Mouse (Mus musculus): ENCODE results near the gene Hoxd12.

Gene Hoxd12

DNA sequence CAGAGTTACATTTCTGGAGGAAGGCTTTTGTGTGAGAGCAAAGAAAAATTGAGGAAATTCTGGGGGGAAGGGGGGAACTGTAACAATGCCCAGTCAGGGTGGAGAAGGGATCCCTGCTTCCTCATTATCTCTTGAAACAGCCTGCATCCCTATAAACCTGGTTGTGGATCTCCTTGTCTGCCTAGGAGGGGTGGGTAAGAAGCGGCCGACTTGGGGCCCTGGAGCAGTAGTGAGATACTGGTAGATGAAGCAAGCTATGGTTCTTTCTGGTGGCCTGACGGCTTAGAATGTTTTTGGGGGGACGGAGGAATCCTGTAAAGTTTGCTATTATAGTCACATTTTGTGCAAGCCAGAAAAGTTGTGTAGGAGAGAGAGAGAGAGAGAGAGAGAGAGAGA lies 18.6 kb downstream of the Hoxd12 start:
- in situ Hi-C loops (cut with MseI, MboI), result loop anchor here in 1 of 2 experiments (10.0 kb wide), 1 partner anchor 611 kb away; no protein-coding TSS in a partner anchor

DNA sequence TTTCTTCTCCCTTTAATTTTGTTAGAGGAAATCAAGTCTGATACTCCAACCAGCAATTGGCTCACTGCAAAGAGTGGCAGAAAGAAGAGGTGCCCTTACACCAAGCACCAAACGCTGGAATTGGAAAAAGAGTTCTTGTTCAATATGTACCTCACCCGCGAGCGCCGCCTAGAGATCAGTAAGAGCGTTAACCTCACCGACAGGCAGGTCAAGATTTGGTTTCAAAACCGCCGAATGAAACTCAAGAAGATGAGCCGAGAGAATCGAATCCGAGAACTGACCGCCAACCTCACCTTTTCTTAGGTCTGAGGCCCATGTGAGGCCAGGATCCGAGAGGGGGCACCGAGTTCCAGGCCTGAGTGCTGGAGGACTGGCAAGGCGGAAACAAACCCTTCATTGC lies 19.3 kb downstream of the Hoxd12 start:
- in situ Hi-C loops (cut with MseI, MboI), result loop anchor here in 1 of 2 experiments (10.0 kb wide), 1 partner anchor 611 kb away; no protein-coding TSS in a partner anchor

DNA sequence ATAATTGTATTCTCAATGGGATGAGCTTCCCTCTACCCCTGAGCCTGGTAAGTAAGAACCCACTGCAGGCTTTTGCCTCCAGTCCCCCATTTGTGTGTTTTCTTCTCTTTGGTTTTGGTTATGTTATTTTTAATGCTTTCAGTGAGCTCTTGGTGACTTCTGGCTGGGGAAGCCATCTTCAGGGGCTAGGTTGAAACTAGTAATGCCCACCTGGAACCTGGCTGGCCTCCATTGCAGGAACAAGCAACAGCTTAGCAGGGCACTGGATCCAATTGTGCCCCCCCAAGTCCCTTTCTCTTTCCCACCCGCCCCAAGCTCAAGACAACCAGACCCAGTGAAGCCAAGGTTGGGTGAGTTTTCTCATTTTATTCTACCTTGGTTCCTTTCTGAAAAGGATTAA lies 20.6 kb downstream of the Hoxd12 start:
- in situ Hi-C loops (cut with MseI, MboI), result loop anchor here in 1 of 2 experiments (10.0 kb wide), 1 partner anchor 609 kb away; no protein-coding TSS in a partner anchor

- in situ Hi-C loops (cut with MseI, MboI), result loop anchor here in 1 of 2 experiments (10.0 kb wide), 1 partner anchor 609 kb away; no protein-coding TSS in a partner anchor
These were observed 21.1 kb downstream of the Hoxd12 start for GRCm38 (mm10) chr2:74695813-74696430.

GRCm38 (mm10) chr2:74696442-74697335 lies 21.9 kb downstream of the Hoxd12 start:
- in situ Hi-C loops (cut with MseI, MboI), result loop anchor here in 1 of 2 experiments (10.0 kb wide), 1 partner anchor 608 kb away; no protein-coding TSS in a partner anchor

DNA sequence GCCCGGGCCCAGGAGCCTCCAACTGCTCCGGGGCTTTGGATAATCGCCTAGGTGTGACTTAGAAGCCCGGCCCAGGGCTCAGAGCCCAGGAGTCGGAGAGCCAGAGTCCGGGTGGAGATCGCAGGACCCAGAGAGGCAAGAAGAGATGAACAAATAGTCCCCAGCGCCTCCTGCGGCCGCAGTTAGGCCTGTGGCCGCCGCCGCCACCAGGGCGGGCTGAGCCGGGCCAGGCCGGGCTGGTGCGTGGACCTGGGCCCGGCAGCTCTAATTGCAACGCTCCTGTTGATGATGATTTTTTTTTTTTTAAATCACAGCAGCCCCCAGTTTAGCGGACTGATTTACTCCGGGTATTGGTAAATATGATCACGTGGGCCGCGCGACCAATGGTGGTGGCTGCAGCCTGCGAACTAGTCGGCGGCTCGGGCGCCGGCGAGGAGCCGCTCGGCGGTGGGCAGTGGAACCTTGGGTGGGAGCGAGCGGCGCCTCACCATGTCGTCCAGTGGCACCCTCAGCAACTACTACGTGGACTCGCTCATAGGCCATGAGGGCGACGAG lies 22.8 kb downstream of the Hoxd12 start, which contains the start of gene Hoxd9:
Gene Hoxd9, plus strand, starts transcription at position 161 of the 555 bp plus-strand sequence.
- in situ Hi-C loops (cut with MseI, MboI), result loop anchor here in 1 of 2 experiments (10.0 kb wide), 1 partner anchor 607 kb away; no protein-coding TSS in a partner anchor

GRCm38 (mm10) chr2:74698201-74699052 lies 23.6 kb downstream of the Hoxd12 start:
- in situ Hi-C loops (cut with MseI, MboI), result loop anchor here in 1 of 2 experiments (10.0 kb wide), 1 partner anchor 606 kb away; no protein-coding TSS in a partner anchor

DNA sequence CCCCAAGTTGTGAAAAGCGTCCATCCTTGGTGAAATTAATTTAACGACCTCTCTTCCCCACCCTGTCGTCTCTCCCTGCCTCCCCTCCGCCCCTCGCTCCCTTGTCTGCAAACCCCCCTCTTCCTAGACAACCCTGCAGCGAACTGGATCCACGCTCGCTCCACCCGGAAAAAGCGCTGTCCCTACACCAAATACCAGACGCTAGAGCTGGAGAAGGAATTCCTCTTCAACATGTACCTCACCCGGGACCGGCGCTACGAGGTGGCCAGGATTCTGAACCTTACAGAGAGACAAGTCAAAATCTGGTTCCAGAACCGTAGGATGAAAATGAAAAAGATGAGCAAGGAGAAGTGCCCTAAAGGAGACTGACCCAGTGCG lies 24.2 kb downstream of the Hoxd12 start:
- in situ Hi-C loops (cut with MseI, MboI), result loop anchor here in 1 of 2 experiments (10.0 kb wide), 1 partner anchor 606 kb away; no protein-coding TSS in a partner anchor

DNA sequence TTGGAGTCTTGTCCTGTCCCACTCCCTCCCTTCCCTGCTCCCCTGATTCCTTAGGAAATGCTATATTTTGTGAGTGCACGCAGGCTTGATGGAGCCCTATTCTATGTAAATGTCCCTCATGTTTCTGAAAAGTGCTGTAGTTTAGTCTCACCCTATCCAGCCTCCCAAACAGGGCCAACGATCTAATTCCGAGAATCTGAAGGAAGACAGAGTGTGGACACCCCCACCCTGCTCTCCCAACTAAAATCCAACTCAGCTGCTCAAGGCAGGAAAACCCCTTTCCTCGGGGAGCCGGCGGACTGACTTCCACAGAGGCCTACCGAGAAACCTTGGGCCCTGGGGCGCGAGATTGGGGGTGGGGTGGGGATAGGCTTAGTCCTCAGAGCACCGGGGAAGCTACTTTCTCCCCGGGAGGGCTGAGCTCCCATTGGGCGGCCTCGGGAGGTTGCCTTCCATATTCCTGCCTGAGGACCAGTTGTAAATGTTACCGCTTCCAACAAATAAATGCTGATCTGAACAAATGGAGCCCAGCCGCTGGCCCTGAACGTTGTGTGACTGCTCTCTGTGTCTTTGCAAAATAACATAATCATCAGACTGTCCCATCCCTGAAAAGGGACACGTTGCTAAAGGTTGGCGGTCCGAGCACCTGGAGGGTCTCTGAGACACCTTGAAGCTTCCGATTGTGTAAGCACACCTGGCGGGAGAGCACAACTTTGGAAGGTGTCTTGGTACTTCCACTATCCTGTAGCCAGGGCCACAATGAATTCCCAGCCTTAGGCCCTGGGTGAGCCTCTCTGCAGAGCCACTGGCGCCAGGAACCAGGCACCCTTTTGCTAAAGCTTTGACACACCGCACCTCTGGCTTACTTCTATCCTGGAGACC lies 25.1 kb downstream of the Hoxd12 start:
- in situ Hi-C loops (cut with MseI, MboI), result loop anchor here (10.0 to 25.0 kb wide), 4 partner anchors 455 to 887 kb away; no protein-coding TSS in a partner anchor

GRCm38 (mm10) chr2:74700546-74701112 lies 25.8 kb downstream of the Hoxd12 start:
- in situ Hi-C loops (cut with MseI, MboI), result loop anchor here (10.0 to 25.0 kb wide), 3 partner anchors 454 to 887 kb away; no protein-coding TSS in a partner anchor

- in situ Hi-C loops (cut with MseI, MboI), result loop anchor here (10.0 to 25.0 kb wide), 3 partner anchors 453 to 885 kb away; no protein-coding TSS in a partner anchor
These were observed 27.4 kb downstream of the Hoxd12 start for GRCm38 (mm10) chr2:74701949-74702819.

- in situ Hi-C loops (cut with MseI, MboI), result loop anchor here (10.0 to 25.0 kb wide), 3 partner anchors 452 to 884 kb away; no protein-coding TSS in a partner anchor
These were observed 28.0 kb downstream of the Hoxd12 start for GRCm38 (mm10) chr2:74702820-74703219.

GRCm38 (mm10) chr2:74703317-74703716 lies 28.5 kb downstream of the Hoxd12 start:
- in situ Hi-C loops (cut with MseI, MboI), result loop anchor here (10.0 to 25.0 kb wide), 3 partner anchors 451 to 884 kb away; no protein-coding TSS in a partner anchor

GRCm38 (mm10) chr2:74703720-74704392 lies 29.0 kb downstream of the Hoxd12 start:
- in situ Hi-C loops (cut with MseI, MboI), result loop anchor here (10.0 to 25.0 kb wide), 3 partner anchors 451 to 883 kb away; no protein-coding TSS in a partner anchor

DNA sequence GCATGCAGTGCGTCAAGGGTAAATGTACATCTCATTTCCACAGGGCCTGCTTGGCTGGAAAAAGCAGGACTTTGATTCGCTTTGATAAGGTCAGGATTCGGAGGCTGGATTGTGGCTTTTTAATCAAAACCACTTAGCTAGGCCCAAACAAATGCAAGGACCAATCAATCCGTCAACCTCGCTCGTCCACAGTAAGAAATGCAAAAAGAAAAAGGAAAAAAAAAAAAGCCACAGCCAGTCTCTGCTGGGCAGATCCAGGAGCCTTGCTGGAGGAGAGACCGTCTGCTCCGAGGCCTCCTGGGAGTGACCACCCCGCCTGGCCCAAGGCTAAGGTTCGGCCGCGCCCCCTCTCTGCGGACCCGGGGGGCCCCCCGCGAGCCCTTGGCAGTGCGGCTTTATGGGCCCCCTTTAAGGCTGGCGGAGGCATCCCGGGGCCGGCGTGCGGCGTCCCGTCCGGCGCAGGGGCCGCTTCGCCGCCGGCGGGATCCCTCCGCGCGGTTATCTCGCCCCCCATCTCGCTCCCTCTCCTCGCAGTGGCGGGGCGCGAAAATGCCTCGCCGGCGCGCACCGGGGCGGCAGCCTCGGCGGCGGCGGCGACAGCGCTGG lies 29.7 kb downstream of the Hoxd12 start, which contains the start of gene Hoxd8:
Gene Hoxd8, plus strand, starts transcription at position 223 of the 606 bp plus-strand sequence.
- in situ Hi-C loops (cut with MseI, MboI), result loop anchor here (10.0 to 25.0 kb wide), 3 partner anchors 450 to 883 kb away; no protein-coding TSS in a partner anchor

GRCm38 (mm10) chr2:74704999-74705466 lies 30.2 kb downstream of the Hoxd12 start:
- in situ Hi-C loops (cut with MseI, MboI), result loop anchor here (10.0 to 25.0 kb wide), 3 partner anchors 450 to 882 kb away; no protein-coding TSS in a partner anchor
